Mouse (Mus musculus): ENCODE results near the gene Hmox2. TPM values are rescaled to one million over a fixed set of nuclear protein-coding genes. Genes with fewer than 3 reads are reported as not detected.
"Not testable (repeated sequence)": the region's sequence is repeated elsewhere in the genome, so short reads cannot be mapped to it uniquely, and the experiment has no call there.

Gene Hmox2
- polyA plus RNA-seq, 1 experiment from 2014 or later = 76.1 TPM

DNA sequence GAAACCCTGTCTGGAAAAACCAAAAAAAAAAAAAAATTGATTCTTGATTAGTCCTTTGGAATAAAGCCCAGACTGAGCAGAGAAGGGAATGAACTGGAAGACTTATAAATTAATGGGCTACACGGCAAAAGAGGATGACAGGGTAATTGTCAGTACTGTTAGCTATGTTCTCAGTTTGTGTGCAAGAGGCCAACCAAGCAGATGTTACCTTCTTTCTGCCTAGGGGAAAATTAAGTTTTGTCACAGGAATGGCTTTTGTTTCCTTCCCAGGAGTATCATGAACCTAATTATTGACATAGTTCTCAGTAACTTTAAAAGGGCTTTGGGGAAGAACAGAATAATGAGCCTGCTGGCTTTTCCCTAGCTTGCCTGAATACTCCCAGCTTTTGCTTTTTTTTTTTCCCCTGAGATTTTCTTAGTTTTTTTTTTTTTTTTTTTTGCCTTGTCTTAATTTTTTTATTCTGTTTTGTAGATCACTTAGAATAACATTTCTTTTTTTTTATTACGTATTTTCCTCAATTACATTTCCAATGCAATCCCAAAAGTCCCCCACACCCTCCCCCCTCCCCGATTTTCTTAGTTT is 4.7 kb downstream of the Hmox2 start:
- no peak overlapping the region for H3K4me3 ChIP-seq
- no peak for DNase-seq (ENCODE audit: low spot score)
- 89% methylated on average over 3 of the region's 3 CpGs for WGBS

GRCm38 (mm10) chr16:4736262-4736661 is 10.1 kb downstream of the Hmox2 start:
- H3K27ac ChIP-seq (replicated peaks) = no peak overlapping the region
- no peak overlapping the region for H3K4me3 ChIP-seq
- no peaks in the 10 kb centered on the region for H3K27me3 ChIP-seq (ENCODE audit: low read depth, poor library complexity, severe bottlenecking)
- peaks cover 19% of the 10 kb centered on the region for H3K36me3 ChIP-seq
- 94% methylated on average over 2 of the region's 2 CpGs for WGBS
- no peaks in the 10 kb centered on the region for H3K9me3 ChIP-seq (replicated peaks)
- no peaks in the 10 kb centered on the region for H3K4me1 ChIP-seq
- no peak for DNase-seq (ENCODE audit: low spot score)

More for the DNA sequence above, 4.7 kb downstream of the Hmox2 start:
- no peaks in the 10 kb centered on the region for H3K27me3 ChIP-seq (ENCODE audit: low read depth, poor library complexity, severe bottlenecking)
- H3K9me3 ChIP-seq (replicated peaks) = no peaks in the 10 kb centered on the region
- no peak overlapping the region for H3K27ac ChIP-seq (replicated peaks)
- H3K4me1 ChIP-seq = peaks cover 20% of the 10 kb centered on the region
- peaks cover 16% of the 10 kb centered on the region for H3K36me3 ChIP-seq

DNA sequence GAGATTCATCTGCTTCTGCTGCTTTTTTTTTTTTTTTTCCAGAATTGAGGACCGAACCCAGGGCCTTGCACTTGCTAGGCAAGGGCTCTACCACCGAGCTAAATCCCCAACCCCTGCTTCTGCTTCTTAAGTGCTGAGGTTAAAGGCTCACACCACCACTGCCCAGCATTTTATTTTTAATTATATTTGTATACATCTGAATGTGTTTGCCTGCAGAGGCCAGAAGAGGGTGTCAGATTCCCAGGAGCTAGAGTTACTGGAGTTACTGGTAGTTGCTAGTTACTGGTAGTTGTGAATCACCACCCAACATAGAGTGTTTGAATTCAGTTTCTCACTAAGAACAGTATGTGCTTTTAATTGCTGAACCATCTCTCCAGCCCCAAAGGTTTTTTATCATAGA is 13.8 kb downstream of the Hmox2 start:
- Histone ChIP-seq H3K4me1 (no peaks in the 10 kb centered on the region), H3K27ac (replicated peaks) (no peak overlapping the region), H3K4me3 (no peak overlapping the region), H3K36me3 (peaks cover 28% of the 10 kb centered on the region), H3K27me3 (ENCODE audit: low read depth, poor library complexity, severe bottlenecking) (no peaks in the 10 kb centered on the region), H3K9me3 (replicated peaks) (peaks cover 12% of the 10 kb centered on the region; the same call in 1 of the 2 replicates)
- WGBS = 91% methylated on average over 2 of the region's 2 CpGs
- no peak for DNase-seq (ENCODE audit: low spot score)

GRCm38 (mm10) chr16:4742186-4742585 is 16.0 kb downstream of the Hmox2 start:
- Histone ChIP-seq H3K27ac (replicated peaks) (no peak overlapping the region), H3K9me3 (replicated peaks) (peaks cover 12% of the 10 kb centered on the region; the same call in 1 of the 2 replicates), H3K27me3 (ENCODE audit: low read depth, poor library complexity, severe bottlenecking) (no peaks in the 10 kb centered on the region), H3K36me3 (peaks cover 20% of the 10 kb centered on the region), H3K4me1 (no peaks in the 10 kb centered on the region), H3K4me3 (no peak overlapping the region)
- DNase-seq (ENCODE audit: low spot score) = no peak
- 97% methylated on average over 1 of the region's 1 CpGs for WGBS

- Histone ChIP-seq H3K27ac (replicated peaks) (no peak overlapping the region), H3K27me3 (ENCODE audit: low read depth, poor library complexity, severe bottlenecking) (no peaks in the 10 kb centered on the region), H3K4me3 (no peak overlapping the region), H3K4me1 (0 out of 2 replicates have a peak, but pooled peaks cover 3% of the 10 kb centered on the region), H3K36me3 (peaks cover 10% of the 10 kb centered on the region), H3K9me3 (replicated peaks) (peaks cover 5% of the 10 kb centered on the region; the same call in 1 of the 2 replicates)
- 93% methylated on average over 3 of the region's 3 CpGs for WGBS
- no peak for DNase-seq (ENCODE audit: low spot score)
These were observed 26.0 kb downstream of the Hmox2 start for GRCm38 (mm10) chr16:4752155-4752554.

GRCm38 (mm10) chr16:4754045-4754444 is 27.9 kb downstream of the Hmox2 start:
- no peak for DNase-seq (ENCODE audit: low spot score)
- H3K27ac ChIP-seq (replicated peaks) = no peak overlapping the region
- no peak overlapping the region for H3K4me3 ChIP-seq
- peaks cover 5% of the 10 kb centered on the region; the same call in 1 of the 2 replicates for H3K9me3 ChIP-seq (replicated peaks)
- 88% methylated on average over 3 of the region's 3 CpGs for WGBS
- peaks cover 10% of the 10 kb centered on the region for H3K36me3 ChIP-seq
- H3K4me1 ChIP-seq = 0 out of 2 replicates have a peak, but pooled peaks cover 4% of the 10 kb centered on the region
- no peaks in the 10 kb centered on the region for H3K27me3 ChIP-seq (ENCODE audit: low read depth, poor library complexity, severe bottlenecking)

DNA sequence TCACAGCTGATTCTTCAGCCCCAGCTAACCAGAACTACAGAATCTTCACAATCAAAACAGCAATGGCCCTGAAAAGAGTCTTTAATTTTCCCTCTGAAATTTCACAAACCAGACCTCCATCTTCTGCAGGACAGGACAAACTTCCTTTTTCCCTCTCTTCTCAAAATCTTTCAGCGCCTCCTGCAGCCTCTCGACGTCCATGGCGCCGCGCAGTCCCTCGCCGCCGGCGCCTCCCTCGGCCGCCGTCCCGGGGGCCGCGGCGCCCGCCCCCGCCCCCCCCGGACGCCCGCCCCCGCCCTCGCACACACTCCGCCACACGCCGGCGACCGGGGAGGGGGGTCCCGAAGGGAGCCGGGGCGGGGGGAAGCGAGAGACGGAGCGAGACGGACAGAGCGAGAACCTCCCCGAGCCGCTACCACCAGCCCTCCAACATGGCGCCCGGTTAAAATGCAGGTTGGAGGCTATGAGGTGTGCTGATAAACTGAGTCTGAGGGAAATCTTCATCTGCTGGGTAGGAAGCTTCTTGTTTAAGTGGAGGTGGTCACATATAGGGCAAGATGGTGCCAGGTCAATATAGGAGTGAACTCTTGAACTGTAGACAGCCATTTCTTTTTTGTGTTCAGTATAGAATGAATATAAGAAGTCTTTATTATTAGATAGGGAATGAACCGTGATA is 30.6 kb downstream of the Hmox2 start:
- peak; percentile 22 for DNase-seq (ENCODE audit: low spot score)
- H3K4me1 ChIP-seq; H3K36me3 ChIP-seq; H3K9me3 ChIP-seq (replicated peaks); H3K27me3 ChIP-seq (ENCODE audit: low read depth, poor library complexity, severe bottlenecking): not testable (repeated sequence)
- Histone ChIP-seq H3K4me3 (peak overlapping the region; percentile 50), H3K27ac (replicated peaks) (peak overlapping the region; percentile 79)
- WGBS = 4% methylated on average over 40 of the region's 42 CpGs

GRCm38 (mm10) chr16:4762437-4762836 is 36.3 kb downstream of the Hmox2 start:
- 91% methylated on average over 4 of the region's 4 CpGs for WGBS
- no peaks in the 10 kb centered on the region for H3K4me1 ChIP-seq
- H3K36me3 ChIP-seq = peaks cover 48% of the 10 kb centered on the region
- no peak for DNase-seq (ENCODE audit: low spot score)
- H3K27ac ChIP-seq (replicated peaks) = no peak overlapping the region
- no peaks in the 10 kb centered on the region for H3K27me3 ChIP-seq (ENCODE audit: low read depth, poor library complexity, severe bottlenecking)
- no peaks in the 10 kb centered on the region for H3K9me3 ChIP-seq (replicated peaks)
- H3K4me3 ChIP-seq = no peak overlapping the region

- WGBS = 50% methylated on average over 2 of the region's 2 CpGs
- H3K27ac ChIP-seq (replicated peaks) = no peak overlapping the region
- no peaks in the 10 kb centered on the region for H3K9me3 ChIP-seq (replicated peaks)
- peaks cover 56% of the 10 kb centered on the region for H3K36me3 ChIP-seq
- no peaks in the 10 kb centered on the region for H3K27me3 ChIP-seq (ENCODE audit: low read depth, poor library complexity, severe bottlenecking)
- DNase-seq (ENCODE audit: low spot score) = no peak
- H3K4me3 ChIP-seq = no peak overlapping the region
- H3K4me1 ChIP-seq = no peaks in the 10 kb centered on the region
These were observed 37.1 kb downstream of the Hmox2 start for GRCm38 (mm10) chr16:4763276-4763675.

- H3K36me3 ChIP-seq = peaks cover 82% of the 10 kb centered on the region
- 89% methylated on average over 2 of the region's 2 CpGs for WGBS
- DNase-seq (ENCODE audit: low spot score) = no peak
- no peak overlapping the region for H3K4me3 ChIP-seq
- H3K27ac ChIP-seq (replicated peaks) = no peak overlapping the region
- H3K4me1 ChIP-seq = no peaks in the 10 kb centered on the region
- H3K9me3 ChIP-seq (replicated peaks) = no peaks in the 10 kb centered on the region
- no peaks in the 10 kb centered on the region for H3K27me3 ChIP-seq (ENCODE audit: low read depth, poor library complexity, severe bottlenecking)
These were observed 39.7 kb downstream of the Hmox2 start for GRCm38 (mm10) chr16:4765852-4766251.

DNA sequence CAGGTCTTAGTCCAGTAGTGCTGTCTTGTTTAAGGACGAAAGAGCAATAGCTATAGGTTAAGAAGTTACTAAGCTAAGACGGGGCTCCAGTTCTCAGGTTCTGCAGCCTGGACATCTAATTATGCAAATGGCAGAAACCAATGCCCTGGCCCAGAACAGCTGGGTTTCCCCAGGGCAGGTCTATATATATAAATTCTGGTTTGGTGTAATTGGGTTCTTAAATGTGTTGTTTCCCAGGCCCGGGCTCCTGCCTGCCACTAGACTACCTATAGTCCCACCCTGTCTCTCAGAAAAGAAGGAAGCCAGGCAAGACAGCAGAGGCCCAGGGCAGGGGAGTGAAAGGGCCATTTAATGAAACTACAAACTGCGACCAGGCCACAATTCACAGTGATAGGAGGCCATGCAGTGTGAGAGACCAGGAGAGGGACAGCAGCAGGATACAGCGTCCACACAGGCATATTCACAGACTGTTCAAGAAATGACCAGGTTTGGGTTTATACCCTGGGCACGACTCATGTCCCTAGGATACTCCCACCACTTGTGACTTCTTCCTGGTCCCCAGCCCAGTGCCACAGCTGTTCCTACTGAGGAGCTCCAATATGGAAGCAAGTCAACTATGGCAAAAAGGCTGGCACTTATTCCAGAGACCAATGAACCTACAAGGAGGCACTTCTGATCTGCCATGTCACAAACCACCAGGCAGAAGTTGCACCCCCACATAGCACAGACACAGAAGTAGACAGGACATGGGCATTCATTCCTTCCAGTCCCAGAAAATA is 41.0 kb downstream of the Hmox2 start:
- H3K4me1 ChIP-seq = no peaks in the 10 kb centered on the region
- H3K27ac ChIP-seq (replicated peaks) = no peak overlapping the region
- H3K4me3 ChIP-seq = no peak overlapping the region
- peaks cover 85% of the 10 kb centered on the region for H3K36me3 ChIP-seq
- no peak for DNase-seq (ENCODE audit: low spot score)
- H3K9me3 ChIP-seq (replicated peaks) = no peaks in the 10 kb centered on the region
- WGBS = 83% methylated on average over 6 of the region's 6 CpGs
- no peaks in the 10 kb centered on the region for H3K27me3 ChIP-seq (ENCODE audit: low read depth, poor library complexity, severe bottlenecking)

DNA sequence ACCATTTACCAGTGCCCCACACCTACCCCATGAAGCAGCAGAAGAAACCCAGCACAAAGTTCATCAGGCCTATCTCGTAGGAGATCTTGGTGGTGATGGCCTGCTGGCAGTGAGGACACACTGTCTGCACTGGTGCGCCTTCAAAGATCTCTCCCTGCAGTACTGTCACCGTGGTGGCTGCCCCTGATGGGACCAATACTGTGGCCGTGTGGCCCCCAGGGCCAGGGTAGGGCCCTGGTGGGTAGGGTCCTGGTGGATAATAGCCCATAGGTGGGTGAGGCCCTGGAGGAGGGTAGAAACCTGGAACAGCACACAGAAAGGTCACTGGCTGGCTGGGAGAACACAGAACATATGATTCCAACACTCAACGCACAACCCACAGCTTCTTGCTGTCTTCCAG is 42.6 kb downstream of the Hmox2 start:
- Histone ChIP-seq H3K36me3 (peaks cover 80% of the 10 kb centered on the region), H3K4me3 (no peak overlapping the region), H3K27ac (replicated peaks) (no peak overlapping the region), H3K27me3 (ENCODE audit: low read depth, poor library complexity, severe bottlenecking) (no peaks in the 10 kb centered on the region), H3K9me3 (replicated peaks) (no peaks in the 10 kb centered on the region), H3K4me1 (no peaks in the 10 kb centered on the region)
- DNase-seq (ENCODE audit: low spot score) = no peak
- WGBS = 93% methylated on average over 5 of the region's 5 CpGs
